Mouse (Mus musculus): ENCODE results near the gene Cuzd1.

- TF ChIP-seq USF1 (IDR thresholded peaks at IDR 0.05; ENCODE audit: low read depth) (peak; percentile 65), CTCF (IDR thresholded peaks at IDR 0.05; ENCODE audit: control insufficient read depth, insufficient read depth, insufficient read length) (no peak), MAX (IDR thresholded peaks at IDR 0.05) (no peak), FOSL1 (IDR thresholded peaks at IDR 0.05; ENCODE audit: insufficient read depth, low read length, poor library complexity, severe bottlenecking) (no peak)
Measured at GRCm38 (mm10) chr7:131317587-131317986, 4.5 kb downstream of the Cuzd1 start.
